Mouse (Mus musculus) T-helper 2 cell (primary cell): ENCODE results near the gene E130308A19Rik.

ENCODE experiments used
- in situ Hi-C: fragments of 300-600 bp; cut with MboI, MseI; formaldehyde crosslinking; loops from one replicate; pipeline ENCODE4 v1.15.1; 2025; ENCODE audit warnings: high pct_unique_total_duplicates

Gene E130308A19Rik

GRCm38 (mm10) chr4:59682950-59683349 is 56.9 kb downstream of the E130308A19Rik start:
- in situ Hi-C loops: no loop called here

GRCm38 (mm10) chr4:59684306-59684705 is 58.3 kb downstream of the E130308A19Rik start:
- in situ Hi-C loops: no loop called here

GRCm38 (mm10) chr4:59686716-59687115 is 60.7 kb downstream of the E130308A19Rik start:
- in situ Hi-C loops: no loop called here

DNA sequence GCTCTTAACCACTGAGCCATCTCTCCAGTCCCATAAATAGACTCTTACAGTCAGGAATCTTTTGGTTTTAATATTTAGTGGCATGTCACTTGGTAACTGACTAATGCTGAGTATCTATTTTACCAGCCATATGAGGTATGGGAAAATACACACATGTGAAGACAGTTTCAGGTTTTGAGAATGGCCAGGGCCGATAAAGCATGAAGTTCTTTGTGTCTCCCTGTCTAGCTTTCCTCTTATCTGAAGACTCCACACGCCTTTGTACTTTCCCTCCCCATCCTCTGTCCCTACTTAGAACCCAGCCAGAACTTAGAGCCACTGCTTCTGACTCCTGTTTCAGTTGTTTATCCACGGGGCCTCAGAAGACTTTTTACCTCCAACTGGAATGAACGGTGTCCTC is 63.0 kb downstream of the E130308A19Rik start:
- in situ Hi-C loops: no loop called here

GRCm38 (mm10) chr4:59690145-59690544 is 64.1 kb downstream of the E130308A19Rik start:
- in situ Hi-C loops: no loop called here

DNA sequence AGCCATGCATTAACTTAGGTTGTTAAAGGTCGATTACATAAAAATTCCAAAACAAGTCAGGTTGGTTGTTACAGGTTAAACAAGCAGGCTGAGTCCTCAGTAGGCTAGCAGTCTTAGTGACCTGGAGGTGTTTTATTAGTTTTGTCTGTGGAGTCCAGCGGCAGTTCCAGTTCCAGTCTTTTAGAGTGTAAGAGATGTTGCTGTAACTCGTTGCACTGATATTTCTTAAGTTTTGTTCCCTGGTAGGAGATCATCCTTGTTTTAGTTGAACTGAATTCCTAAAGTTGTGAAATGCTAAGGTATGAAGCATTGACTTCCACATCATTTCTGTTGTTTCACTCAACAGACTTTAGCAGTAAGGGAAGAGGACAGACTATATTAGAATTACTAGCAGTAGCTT is 70.8 kb downstream of the E130308A19Rik start:
- in situ Hi-C loops: no loop called here

DNA sequence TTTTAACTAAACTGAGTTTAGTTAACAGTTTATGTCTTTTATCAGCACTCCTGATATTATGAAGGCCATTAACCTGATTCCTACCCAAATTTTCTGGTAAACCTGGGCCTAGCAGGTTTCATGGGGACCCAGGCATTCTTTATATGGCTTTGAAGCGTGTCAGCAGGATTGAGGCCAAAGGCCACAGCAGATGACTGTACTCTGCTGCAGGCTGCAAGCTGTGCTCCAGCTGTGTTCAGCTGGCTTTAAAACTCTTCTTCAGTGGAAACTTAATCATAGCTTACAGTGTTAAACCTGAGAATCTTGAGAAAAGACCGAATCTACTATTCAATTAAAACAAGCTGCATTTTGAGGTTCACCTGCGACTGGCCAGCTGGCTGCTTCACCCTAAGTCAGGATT is 71.9 kb downstream of the E130308A19Rik start:
- in situ Hi-C loops: no loop called here

GRCm38 (mm10) chr4:59699014-59699792 is 73.2 kb downstream of the E130308A19Rik start:
- in situ Hi-C loops: no loop called here

DNA sequence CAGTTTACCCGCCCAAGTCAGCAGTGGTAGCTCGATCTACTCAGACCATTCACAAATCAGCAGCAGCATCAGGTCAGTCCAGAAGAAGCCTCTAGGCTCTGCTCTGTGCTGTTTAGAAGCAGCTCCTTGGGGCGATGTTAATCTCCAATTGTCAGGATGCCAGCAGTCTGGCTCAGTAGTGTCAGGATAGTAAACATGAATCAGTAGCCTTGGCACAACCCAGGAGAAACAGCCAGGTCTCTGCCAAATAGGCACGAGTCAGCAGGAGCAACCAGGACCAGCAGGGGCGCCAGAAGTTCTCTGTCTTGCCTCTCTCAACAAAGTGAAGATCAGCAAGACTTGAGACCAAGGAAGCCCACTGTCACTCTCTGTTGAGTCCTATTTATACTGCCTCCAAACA is 83.3 kb downstream of the E130308A19Rik start:
- in situ Hi-C loops: no loop called here

- in situ Hi-C loops: no loop called here
Observed at GRCm38 (mm10) chr4:59710736-59711389, 84.9 kb downstream of the E130308A19Rik start.

GRCm38 (mm10) chr4:59712451-59712850 is 86.4 kb downstream of the E130308A19Rik start:
- in situ Hi-C loops: no loop called here

DNA sequence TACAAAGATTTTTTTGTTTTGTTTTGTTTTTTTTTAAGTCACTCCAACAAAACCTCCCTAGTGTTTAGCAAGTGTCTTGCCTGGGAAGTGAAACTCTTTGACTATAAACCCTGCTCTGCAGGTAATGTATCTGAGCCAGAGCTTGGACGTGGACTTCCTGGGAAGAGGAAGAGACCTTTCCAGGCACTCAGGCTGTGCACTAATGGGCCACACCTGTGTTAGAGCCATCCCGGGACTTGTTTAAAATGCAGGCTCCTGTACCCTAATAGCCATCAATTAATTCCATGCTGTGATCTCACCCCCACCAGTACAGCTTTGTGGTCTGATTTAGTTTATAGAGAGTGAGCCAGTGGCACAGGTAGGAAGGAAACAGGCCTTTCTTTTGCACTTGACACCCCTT is 86.9 kb downstream of the E130308A19Rik start:
- in situ Hi-C loops: no loop called here

- in situ Hi-C loops: no loop called here
Observed at GRCm38 (mm10) chr4:59714472-59714871, 88.5 kb downstream of the E130308A19Rik start.

- in situ Hi-C loops: no loop called here
Observed at GRCm38 (mm10) chr4:59714926-59715325, 88.9 kb downstream of the E130308A19Rik start.

DNA sequence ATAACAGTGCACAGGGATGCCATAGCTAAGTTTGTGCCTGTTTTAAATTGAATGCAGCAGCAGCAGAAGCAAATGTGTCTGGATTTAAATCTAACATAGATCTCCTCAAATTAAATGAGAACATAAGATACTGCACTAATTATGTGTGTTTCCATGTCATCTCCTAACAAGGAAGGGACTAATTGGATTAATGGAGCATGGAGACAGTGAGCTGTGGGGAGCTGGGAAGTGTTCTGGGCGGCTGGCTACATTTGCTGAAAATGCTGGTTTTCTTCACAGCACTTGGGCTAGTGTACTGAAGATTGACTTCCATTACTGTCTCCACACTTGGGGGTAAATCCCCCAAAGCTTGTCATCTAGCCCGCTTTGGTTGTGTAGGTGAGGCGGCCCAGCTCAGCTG is 89.5 kb downstream of the E130308A19Rik start:
- in situ Hi-C loops: no loop called here

DNA sequence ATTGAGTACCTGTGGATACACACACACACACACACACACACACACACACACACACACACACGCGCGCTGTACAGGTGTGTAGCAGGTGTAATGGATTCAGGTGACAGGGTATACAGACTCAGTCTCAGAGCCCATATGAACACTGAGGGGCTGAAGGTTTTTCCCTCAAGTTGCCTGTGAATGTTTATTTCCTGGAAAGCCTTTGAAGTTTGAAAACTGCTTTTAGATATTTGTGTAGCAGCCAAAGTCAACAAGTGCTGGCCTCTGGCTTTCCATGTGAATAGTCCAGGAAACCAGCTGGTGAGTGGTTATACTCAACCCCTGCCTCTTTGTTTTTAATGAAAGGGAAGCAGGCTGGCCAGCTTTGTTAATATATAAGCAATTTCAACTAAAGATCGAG is 91.3 kb downstream of the E130308A19Rik start:
- in situ Hi-C loops: no loop called here

DNA sequence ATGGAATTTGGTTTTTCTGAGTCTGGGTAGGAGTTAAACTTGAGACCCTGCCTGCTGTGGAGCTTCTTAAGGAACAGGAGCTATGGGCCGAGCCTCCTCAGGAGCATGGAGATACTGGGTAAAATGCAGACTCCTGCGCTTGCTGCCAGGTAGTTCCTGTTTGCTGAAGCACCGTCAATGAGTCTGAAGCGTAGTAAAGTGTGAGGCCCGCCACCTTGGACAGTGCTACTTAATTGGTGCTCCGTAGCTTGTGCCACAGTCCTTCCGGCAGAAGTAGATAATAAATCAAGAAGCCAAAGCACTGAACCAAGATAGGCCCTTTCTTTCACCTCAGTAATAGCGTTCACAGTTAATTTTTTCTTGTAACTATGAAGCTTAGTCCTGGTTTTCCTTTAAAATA is 92.5 kb downstream of the E130308A19Rik start:
- in situ Hi-C loops: no loop called here

- in situ Hi-C loops: no loop called here
Observed at GRCm38 (mm10) chr4:59719481-59720355, 93.7 kb downstream of the E130308A19Rik start.

DNA sequence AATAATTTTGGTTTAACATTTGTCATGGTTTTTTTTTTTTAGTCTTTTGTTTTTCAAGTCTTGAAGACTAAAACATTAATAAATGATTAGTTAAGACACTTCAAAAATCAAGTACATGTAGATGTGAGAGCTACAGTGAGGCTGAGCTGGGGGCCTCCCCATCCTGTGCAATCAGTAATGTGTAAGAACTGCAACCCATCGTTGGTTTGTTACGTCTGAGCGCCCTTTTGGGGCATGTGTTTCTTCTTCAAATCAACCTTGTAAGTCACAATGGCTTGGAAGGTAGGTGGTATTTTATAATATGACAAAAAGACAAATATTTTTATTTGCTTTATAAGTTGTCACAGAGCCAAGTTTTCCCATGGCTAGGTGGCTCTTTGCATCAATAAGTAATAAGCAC is 95.8 kb downstream of the E130308A19Rik start:
- in situ Hi-C loops: no loop called here

- in situ Hi-C loops: no loop called here
Observed at GRCm38 (mm10) chr4:59725579-59725978, 99.6 kb downstream of the E130308A19Rik start.

GRCm38 (mm10) chr4:59726501-59726900 is 100.5 kb downstream of the E130308A19Rik start:
- in situ Hi-C loops: no loop called here

- in situ Hi-C loops: no loop called here
Observed at GRCm38 (mm10) chr4:59727187-59727877, 101.3 kb downstream of the E130308A19Rik start.
